Mouse (Mus musculus) right cerebral cortex, adult 2 months (tissue): Measurements from ENCODE around the gene Tmem160.

Experiments used
- DNase-seq, 2 experiments: peaks; one replicate each; pipeline ENCODE4 v3.0.0; 2021 to 2022; ENCODE audit warnings: low spot score in 2 of 2

Tmem160 gene

DNA sequence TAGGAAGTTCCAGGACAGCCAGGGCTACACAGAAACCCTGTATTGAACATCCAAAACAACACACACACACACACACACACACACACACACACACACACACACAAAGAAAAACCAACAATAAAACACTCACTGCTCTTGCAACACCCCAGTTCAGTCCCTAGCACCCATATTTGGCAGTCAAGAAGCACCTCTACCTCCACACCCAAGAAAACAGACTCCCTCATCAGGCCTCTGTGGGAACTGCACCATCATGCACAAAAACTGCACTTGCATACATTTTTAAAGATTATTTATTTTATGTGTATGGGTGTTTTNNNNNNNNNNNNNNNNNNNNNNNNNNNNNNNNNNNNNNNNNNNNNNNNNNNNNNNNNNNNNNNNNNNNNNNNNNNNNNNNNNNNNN, 11.3 kb upstream of the Tmem160 start:
- DNase-seq = no peak

DNA sequence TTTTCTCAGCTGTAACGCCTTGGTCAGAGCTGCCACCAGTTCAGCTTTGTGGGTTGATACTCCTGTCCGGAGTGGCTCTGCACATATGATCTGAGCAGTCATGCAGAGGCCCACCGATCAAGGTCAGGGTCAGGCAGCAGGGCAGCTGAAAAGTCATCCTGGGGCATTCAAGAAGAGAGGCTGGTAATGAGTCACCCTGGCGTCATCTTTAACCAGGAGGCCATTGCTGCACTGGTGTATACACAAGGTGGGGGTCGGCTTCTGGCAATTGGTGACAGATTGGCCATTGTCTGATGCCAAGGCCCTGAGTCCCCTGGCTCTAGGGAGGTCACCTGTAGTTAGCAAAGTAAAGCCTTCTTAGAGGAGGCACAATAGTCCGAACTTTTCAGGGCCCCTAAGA, 923 bp upstream of the Tmem160 start:
- no peak for DNase-seq

GRCm38 (mm10) chr7:16453118-16453711, 636 bp downstream of the Tmem160 start:
- DNase-seq = peak; percentile 65 to 75

- no peak for DNase-seq
Observed at GRCm38 (mm10) chr7:16455016-16455415, 2.4 kb downstream of the Tmem160 start.

GRCm38 (mm10) chr7:16456289-16456688, 3.7 kb downstream of the Tmem160 start:
- DNase-seq = no peak

GRCm38 (mm10) chr7:16460566-16460965, 8.0 kb downstream of the Tmem160 start:
- no peak for DNase-seq

- DNase-seq = no peak
Observed at GRCm38 (mm10) chr7:16461151-16461550, 8.6 kb downstream of the Tmem160 start.

DNA sequence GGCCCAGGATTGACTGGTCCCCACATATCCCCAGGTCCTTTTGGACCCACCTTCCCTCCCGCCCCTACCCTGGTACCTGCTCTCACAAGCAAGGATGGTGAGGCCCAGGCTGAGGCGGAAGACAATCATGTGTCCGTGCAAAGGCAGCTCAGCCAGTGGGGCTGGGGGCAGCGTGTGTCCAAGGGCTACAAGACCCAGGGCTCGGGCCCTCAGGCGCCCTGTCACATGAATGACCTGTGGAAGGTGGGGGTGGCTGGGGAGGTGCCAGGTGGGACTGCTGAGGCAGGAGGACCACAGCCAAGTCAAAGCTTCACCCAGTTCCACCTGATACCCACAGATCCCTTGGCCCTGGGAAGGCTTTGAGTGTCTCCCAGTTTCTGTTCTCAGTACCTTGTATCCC, 9.1 kb downstream of the Tmem160 start:
- DNase-seq = no peak

DNA sequence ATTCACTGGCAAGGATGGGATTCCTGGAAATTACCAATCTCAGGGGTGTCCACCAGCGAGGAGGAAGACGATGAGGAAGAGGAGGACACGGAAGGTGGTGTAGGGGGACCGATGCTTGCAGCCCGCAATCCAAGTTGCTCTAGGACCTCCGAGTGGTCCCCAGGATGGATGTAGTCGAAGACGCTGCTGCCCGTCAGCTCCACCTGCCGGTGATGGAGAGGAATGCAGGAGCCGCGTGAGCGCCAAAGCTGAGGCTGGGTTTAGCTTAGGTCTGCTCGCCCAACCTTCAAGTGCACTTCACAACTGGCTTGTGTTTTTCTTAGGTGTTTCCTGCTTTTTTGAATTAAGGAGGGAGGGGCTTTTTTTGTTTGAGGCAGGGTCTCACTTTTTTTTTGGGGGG, 10.6 kb downstream of the Tmem160 start:
- DNase-seq = peak; percentile 84 to 85

- DNase-seq = peak; percentile 76 to 83
Observed at GRCm38 (mm10) chr7:16465160-16465559, 12.6 kb downstream of the Tmem160 start.

- no peak for DNase-seq
Observed at GRCm38 (mm10) chr7:16465568-16465967, 13.0 kb downstream of the Tmem160 start.

GRCm38 (mm10) chr7:16466565-16466964, 14.0 kb downstream of the Tmem160 start:
- DNase-seq = no peak

GRCm38 (mm10) chr7:16468115-16468514, 15.5 kb downstream of the Tmem160 start:
- DNase-seq = no peak

GRCm38 (mm10) chr7:16471549-16471948, 19.0 kb downstream of the Tmem160 start:
- DNase-seq = no peak

DNA sequence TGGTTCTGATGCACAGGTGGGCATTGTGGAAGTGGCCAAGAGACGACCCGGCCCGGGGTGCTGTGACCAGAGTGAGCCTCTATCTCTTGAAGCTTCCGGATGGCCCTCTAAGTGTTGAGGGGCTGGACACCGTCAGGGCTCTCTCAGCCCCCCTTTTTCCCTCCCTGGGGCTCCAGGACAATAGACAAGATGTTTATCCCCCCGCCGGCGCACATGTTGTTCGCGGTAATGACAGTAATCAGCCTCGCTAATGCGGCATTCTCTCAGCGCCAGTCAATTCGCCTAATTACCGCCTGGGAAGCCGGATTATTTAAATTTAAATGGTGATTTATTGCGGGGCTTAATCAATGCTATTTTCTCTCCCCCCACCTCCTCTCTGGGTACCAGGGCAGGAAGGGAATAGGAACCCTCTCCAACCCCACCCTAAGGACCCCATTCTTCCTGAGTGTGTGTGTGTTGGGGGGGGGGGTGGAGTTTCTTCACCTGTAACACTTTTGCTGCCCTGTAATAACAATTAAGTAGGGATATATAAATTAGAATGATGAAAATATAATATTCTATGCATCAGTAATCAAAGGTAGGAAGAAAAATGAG, 19.6 kb downstream of the Tmem160 start:
- no peak for DNase-seq

DNA sequence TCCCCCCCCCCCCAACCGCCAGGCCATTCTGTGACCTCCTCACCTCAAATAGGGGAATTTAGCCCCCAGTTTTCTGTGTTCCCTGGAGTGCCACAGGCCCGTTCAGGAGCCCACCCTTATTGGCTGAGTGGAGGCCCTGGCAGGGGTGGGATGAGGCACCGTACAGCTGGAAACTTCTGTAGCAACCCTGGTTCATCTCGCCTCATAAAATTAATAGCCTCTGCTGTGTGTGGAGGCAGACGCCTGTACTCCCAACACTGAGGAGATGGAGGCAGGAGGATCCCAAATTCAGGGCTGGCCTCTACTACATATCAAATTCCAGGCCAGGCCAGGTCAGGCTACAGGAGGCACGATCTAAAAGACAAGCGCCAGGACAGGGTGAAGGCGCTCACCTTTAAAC, 21.3 kb downstream of the Tmem160 start:
- no peak for DNase-seq

DNA sequence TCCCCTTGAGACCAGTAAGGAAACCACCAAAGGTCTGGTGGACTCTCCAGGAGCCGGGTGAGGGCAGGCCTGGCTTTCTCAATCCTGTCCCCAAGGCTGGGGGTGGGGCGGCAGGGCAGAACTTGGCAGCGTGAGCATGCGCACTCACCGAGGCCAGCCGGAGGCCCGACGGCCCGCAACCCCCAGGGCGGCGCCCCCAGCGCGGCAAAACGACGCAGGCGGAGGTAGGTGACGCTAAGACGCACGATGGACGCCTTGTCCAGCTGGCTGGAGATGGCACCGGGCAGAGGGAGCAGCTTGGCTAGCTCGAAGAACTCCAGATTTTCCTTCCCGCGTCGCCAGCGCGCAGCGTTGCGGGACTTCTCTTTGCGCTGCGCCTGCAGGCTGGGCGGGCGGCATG, 21.9 kb downstream of the Tmem160 start:
- no peak for DNase-seq

DNA sequence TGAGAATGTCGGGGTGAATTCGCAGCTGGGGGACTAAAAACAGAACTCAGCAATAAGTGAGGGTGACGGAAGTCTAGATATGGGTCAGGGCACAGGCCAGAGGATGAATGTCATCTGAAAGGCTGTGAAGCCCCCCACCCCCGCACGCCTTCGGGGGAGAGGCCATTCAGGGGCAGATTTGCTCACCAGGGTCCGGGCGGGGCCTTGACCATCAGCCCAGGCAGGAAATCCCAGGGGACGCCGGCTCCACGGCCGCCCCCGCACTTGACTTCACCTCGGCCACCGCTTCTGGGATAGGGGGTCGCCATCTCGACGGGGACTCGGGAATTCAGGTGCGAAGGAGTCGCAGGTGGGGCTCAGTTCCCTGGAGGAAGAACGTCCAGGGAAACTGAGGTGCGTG, 22.7 kb downstream of the Tmem160 start:
- DNase-seq = no peak

- DNase-seq = no peak
Observed at GRCm38 (mm10) chr7:16475764-16476599, 23.4 kb downstream of the Tmem160 start.

DNA sequence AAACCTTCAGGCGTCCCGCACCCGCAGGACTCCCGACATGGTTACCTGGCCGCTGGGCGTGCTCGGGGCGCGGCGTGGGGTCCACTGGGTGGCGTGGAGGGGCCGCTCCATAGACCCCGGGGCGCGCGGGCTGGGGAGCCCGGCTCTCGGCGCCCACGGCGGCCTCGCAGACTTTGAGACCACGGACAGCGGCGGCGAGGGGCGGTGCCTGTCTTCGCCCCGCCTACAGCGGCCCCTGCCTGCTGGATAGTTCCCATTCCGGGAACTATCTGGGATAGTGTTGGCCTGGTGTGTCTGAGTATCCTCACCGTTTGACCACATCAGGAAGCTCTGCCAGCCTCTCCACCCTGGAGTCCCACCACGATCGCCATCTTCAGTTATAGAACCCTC, 24.0 kb downstream of the Tmem160 start:
- no peak for DNase-seq

DNA sequence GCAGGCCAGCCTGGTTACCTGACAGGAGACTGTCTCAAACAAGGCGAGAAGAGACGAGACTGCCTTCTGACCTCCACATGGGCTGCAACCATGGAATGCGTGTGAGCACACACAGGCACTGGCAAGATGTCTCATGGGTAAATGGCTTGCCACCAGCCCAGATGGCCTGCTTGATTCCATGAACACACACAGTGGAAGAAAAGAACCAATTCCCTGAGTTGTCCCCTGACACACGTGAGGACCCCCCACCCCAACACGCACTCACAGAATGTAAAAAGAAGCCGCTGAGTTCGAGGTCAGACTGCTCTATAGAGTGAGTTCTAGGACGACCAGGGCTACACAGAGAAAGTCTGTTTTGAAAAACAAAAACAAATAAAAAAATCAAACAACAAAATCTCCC, 25.0 kb downstream of the Tmem160 start, which contains the start of gene Npas1:
TSS of gene Npas1 (minus strand) at position 101 of the 400 bp plus-strand sequence.
- DNase-seq = no peak

GRCm38 (mm10) chr7:16488816-16489215, 36.2 kb downstream of the Tmem160 start:
- DNase-seq = no peak

- no peak for DNase-seq
Observed at GRCm38 (mm10) chr7:16489948-16490347, 37.4 kb downstream of the Tmem160 start.
